Mouse (Mus musculus) midbrain, postnatal 0 days (tissue): ENCODE measurements around the gene Arid3c. TPM values are rescaled to one million over a fixed set of nuclear protein-coding genes. Genes with fewer than 3 reads are reported as not detected.
A peak's percentile ranks its signal among the peaks of the same experiment; 100 is the strongest.

Experiments used
- ATAC-seq: fragments of 200-750 bp; cut with Nextera tagmentation; 2 replicates; pipeline ENCODE4 v1.8.0; 2017; ENCODE audit warnings: moderate number of reproducible peaks, mild to moderate bottlenecking, moderate TSS enrichment, moderate library complexity; ENCODE audit not compliant: low FRiP score
- DNase-seq: peaks from one replicate; pipeline ENCODE4 v3.0.0-alpha.2; 2015; ENCODE audit warnings: low spot score
- H3K27ac ChIP-seq: fragments of 300-500 bp; sonication (generic); 2 replicates; pipeline ENCODE4 v1.5.1; 2014; ENCODE audit warnings: low read depth, mild to moderate bottlenecking, low read length, mixed read lengths
- H3K27me3 ChIP-seq: fragments of 300-500 bp; sonication (generic); 2 replicates; pipeline ENCODE4 v1.6.1; 2014; ENCODE audit warnings: low read length, control low read depth, mixed read lengths; ENCODE audit not compliant: insufficient read depth
- H3K36me3 ChIP-seq: fragments of 300-500 bp; sonication (generic); 2 replicates; pipeline ENCODE4 v1.6.1; 2014; ENCODE audit warnings: low read length, control low read depth, mixed read lengths; ENCODE audit not compliant: insufficient read depth
- H3K4me1 ChIP-seq: fragments of 300-500 bp; sonication (generic); 2 replicates; pipeline ENCODE4 v1.6.1; 2014; ENCODE audit warnings: mild to moderate bottlenecking, control low read depth, antibody characterized with exemption, low read length, mixed read lengths; ENCODE audit not compliant: insufficient read depth
- H3K4me2 ChIP-seq: fragments of 300-500 bp; sonication (generic); 2 replicates; pipeline ENCODE4 v1.6.1; 2014; ENCODE audit warnings: low read depth, mild to moderate bottlenecking, low read length, mixed read lengths; ENCODE audit not compliant: poor library complexity, severe bottlenecking
- H3K4me3 ChIP-seq: fragments of 300-500 bp; sonication (generic); 2 replicates; pipeline ENCODE4 v1.5.1; 2014; ENCODE audit warnings: low read depth, mild to moderate bottlenecking, low read length, moderate library complexity
- H3K9ac ChIP-seq: fragments of 300-500 bp; sonication (generic); replicated peaks from 2 replicates; pipeline ENCODE4 v1.6.1; 2014; ENCODE audit warnings: mild to moderate bottlenecking, low read length, moderate library complexity, mixed read lengths; ENCODE audit not compliant: poor library complexity, severe bottlenecking
- H3K9me3 ChIP-seq: fragments of 300-500 bp; sonication (generic); 2 replicates; pipeline ENCODE4 v1.6.1; 2016; ENCODE audit warnings: low read length, control low read depth
- CTCF ChIP-seq: IDR thresholded peaks from 2 replicates; pipeline ENCODE4 v1.5.1; 2016; ENCODE audit warnings: antibody characterized with exemption, mild to moderate bottlenecking
- WGBS: fragments of 180-500 bp; shearing (Covaris S2); extraction: QIAGEN DNeasy Blood & Tissue Kit; methylation state at CpG from one replicate; pipeline ENCODE4 v1.1.7; 2014; 5-methylcytosine and 5-hydroxymethylcytosine counted together
- polyA plus RNA-seq: library from polyadenylated mRNA; unstranded; fragments of >200 nt; fragmentation: Nextera tagmentation; extraction: Ambion mirVana; gene quantifications from 2 replicates; pipeline ENCODE4 v1.2.1, GENCODE M21; 2015
- total RNA-seq: library from RNA; depleted of rRNA; stranded (reverse); fragments of >200 nt; gene quantifications from 2 replicates; pipeline ENCODE4 v1.2.3, GENCODE M21; 2014

The Arid3c gene
- total and polyA plus RNA-seq, 2 experiments from 2014 or later = 0.27 to 0.48 TPM

DNA sequence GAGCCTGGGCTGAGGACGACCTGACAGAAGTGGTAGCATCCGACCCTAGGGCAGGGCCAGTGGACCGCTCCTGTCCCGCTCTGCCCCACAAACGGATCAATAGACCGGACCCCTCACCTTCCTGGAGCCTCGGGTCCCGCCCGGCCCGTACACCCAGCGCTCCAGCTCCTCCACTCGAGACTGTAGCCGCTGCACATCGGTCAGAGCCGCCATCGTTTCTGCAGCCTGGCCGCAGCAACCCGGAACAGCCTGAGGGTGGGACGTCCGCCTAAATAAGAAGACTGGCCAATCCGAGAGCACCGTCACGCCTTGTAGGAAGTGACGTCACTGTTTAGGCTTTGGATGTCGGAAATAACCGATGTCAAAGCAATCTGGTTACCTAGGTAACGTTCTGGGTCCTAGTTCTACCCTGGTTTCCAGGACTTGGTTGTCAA lies 8.0 kb downstream of the Arid3c start, which contains the start of gene Dctn3:
Gene Dctn3, minus strand, starts transcription at position 253 of the 434 bp plus-strand sequence.
- TF ChIP-seq CTCF = no peak
- H3K9ac ChIP-seq = peak within 1 kb of the TSS; percentile 83
- peak within 1 kb of the TSS; percentile 72 for H3K4me2 ChIP-seq
- peaks cover 38% of the 10 kb centered on the region for H3K27me3 ChIP-seq
- H3K4me1 ChIP-seq = peaks cover 9% of the 10 kb centered on the region; the same call in 1 of the 2 replicates
- under 1% methylated on average over 27 of the region's 27 CpGs for WGBS
- H3K4me3 ChIP-seq = peak within 1 kb of the TSS; percentile 81
- H3K27ac ChIP-seq = peak within 1 kb of the TSS; percentile 67; the same call in 1 of the 2 replicates
- peaks cover 18% of the 10 kb centered on the region for H3K36me3 ChIP-seq
- H3K9me3 ChIP-seq = no peaks in the 10 kb centered on the region
- ATAC-seq = peak; percentile 96
- peak; percentile 99 for DNase-seq

DNA sequence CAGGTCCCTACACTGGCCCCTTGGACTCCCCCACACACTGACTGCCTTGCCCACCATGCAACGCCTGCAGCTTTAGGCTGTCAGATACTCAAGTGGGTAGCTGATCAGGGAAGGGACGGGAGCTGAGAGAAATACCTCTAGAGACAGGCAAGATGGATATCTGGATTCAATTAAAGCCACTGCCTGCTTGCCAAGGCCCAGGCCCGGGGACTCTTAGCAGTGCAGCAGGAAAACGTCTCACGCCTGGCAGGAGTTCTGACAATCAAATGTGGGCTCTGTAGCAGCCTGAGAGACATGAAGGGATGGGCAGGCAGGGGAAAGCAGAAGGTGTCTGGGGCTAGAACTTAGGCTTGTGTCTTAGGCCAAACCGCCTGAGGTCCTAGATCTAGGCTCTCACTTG lies 14.1 kb downstream of the Arid3c start:
- H3K27ac ChIP-seq = no peak overlapping the region
- DNase-seq (no peak), ATAC-seq (no peak)
- H3K4me2 ChIP-seq = no peak overlapping the region
- no peak overlapping the region for H3K9ac ChIP-seq
- H3K4me1 ChIP-seq = peaks cover 14% of the 10 kb centered on the region
- no peak for TF ChIP-seq CTCF
- WGBS = 71% methylated on average over 6 of the region's 6 CpGs
- H3K27me3 ChIP-seq = no peaks in the 10 kb centered on the region
- H3K36me3 ChIP-seq = peaks cover 38% of the 10 kb centered on the region
- H3K9me3 ChIP-seq = no peaks in the 10 kb centered on the region
- no peak overlapping the region for H3K4me3 ChIP-seq

GRCm38 (mm10) chr4:41715596-41715995 lies 15.3 kb downstream of the Arid3c start:
- no peaks in the 10 kb centered on the region for H3K9me3 ChIP-seq
- H3K9ac ChIP-seq = no peak overlapping the region
- peaks cover 13% of the 10 kb centered on the region for H3K4me1 ChIP-seq
- H3K4me3 ChIP-seq = no peak overlapping the region
- H3K36me3 ChIP-seq = peaks cover 38% of the 10 kb centered on the region
- H3K27ac ChIP-seq = no peak overlapping the region
- ATAC-seq = no peak
- TF ChIP-seq CTCF = peak; percentile 77
- H3K4me2 ChIP-seq = no peak overlapping the region
- DNase-seq = peak; percentile 57
- H3K27me3 ChIP-seq = no peaks in the 10 kb centered on the region
- 86% methylated on average over 5 of the region's 5 CpGs for WGBS

- peaks cover 37% of the 10 kb centered on the region for H3K36me3 ChIP-seq
- H3K9me3 ChIP-seq = no peaks in the 10 kb centered on the region
- H3K4me3 ChIP-seq = no peak overlapping the region
- ATAC-seq (no peak), DNase-seq (no peak)
- WGBS = 78% methylated on average over 8 of the region's 8 CpGs
- H3K4me1 ChIP-seq = peaks cover 13% of the 10 kb centered on the region
- no peaks in the 10 kb centered on the region for H3K27me3 ChIP-seq
- no peak overlapping the region for H3K4me2 ChIP-seq
- TF ChIP-seq CTCF = no peak
- no peak overlapping the region for H3K27ac ChIP-seq
- H3K9ac ChIP-seq = no peak overlapping the region
Observed at GRCm38 (mm10) chr4:41715082-41715481, 15.9 kb downstream of the Arid3c start.

GRCm38 (mm10) chr4:41714276-41714675 lies 16.7 kb downstream of the Arid3c start:
- ATAC-seq (no peak), DNase-seq (peak; percentile 87)
- no peak overlapping the region for H3K9ac ChIP-seq
- no peaks in the 10 kb centered on the region for H3K9me3 ChIP-seq
- peaks cover 13% of the 10 kb centered on the region for H3K4me1 ChIP-seq
- H3K27me3 ChIP-seq = no peaks in the 10 kb centered on the region
- peak; percentile 87 for TF ChIP-seq CTCF
- H3K36me3 ChIP-seq = peaks cover 30% of the 10 kb centered on the region
- H3K4me3 ChIP-seq = peak overlapping the region; percentile 78; the same call in 1 of the 2 replicates
- 10% methylated on average over 8 of the region's 8 CpGs for WGBS
- peak overlapping the region; percentile 84 for H3K4me2 ChIP-seq
- no peak overlapping the region for H3K27ac ChIP-seq

DNA sequence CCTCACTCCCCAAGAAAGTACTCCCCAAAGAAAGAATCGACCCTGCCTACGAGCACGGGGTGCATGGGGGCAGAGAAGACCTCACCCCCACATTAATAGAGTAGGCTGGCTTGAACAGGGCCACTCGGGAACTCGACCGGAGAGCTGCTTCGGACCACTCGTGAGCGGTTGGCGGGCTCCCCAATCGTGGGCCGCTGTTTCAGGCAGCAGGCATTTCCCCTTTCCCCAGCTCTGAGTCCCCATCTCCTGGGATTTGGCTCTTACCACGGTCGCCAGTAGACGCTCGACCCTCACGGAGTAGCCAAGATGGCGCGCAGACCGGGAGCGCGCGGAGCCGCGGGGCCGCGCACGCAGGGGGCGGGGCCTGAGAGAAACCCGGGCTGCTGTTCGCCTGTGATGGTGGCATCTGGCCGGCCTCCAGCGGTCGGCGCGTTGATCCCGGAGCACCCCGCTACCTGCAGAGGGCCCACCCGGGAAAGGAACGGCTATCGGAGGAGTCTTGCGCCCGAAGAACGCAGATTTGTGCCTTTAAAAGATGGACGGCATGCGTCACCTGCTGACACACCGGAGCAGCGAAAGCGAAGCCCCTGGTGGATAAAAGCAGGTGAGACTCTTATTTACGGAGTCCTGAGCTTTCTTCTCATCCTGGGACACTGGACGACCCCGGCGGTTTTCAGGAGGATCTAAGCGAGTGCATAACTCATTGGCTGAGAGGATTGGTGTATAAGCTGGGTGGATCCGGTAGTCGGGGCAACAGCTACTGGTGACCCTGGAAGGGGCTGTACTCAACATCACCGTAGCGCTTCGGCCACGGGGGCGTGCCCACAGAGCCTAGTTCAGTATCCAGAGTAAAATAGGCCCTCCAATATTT lies 17.5 kb downstream of the Arid3c start, which contains the start of gene Rpp25l:
Gene Rpp25l, minus strand, starts transcription at position 338 of the 871 bp plus-strand sequence.
- Histone ChIP-seq H3K9me3 (no peaks in the 10 kb centered on the region), H3K4me3 (peak within 1 kb of the TSS; percentile 78), H3K27ac (peak within 1 kb of the TSS; percentile 88), H3K4me2 (peak within 1 kb of the TSS; percentile 84), H3K36me3 (peaks cover 24% of the 10 kb centered on the region), H3K9ac (peak within 1 kb of the TSS; percentile 80), H3K27me3 (no peaks in the 10 kb centered on the region), H3K4me1 (peaks cover 13% of the 10 kb centered on the region)
- peak; percentile 62 for TF ChIP-seq CTCF
- peak; percentile 87 for DNase-seq
- WGBS = under 1% methylated on average over 61 of the region's 61 CpGs
- ATAC-seq = peak; percentile 56
